Mouse (Mus musculus) heart, adult 2 months (tissue): ENCODE measurements around the gene Hip1r.

ENCODE experiments used
- CTCF ChIP-seq: fragments of 200-600 bp; IDR thresholded peaks from 2 replicates; pipeline ENCODE4 v1.8.1; 2022; ENCODE audit warnings: antibody characterized with exemption, mild to moderate bottlenecking, moderate library complexity
- EP300 ChIP-seq: fragments of 200-500 bp; IDR thresholded peaks from 2 replicates; pipeline ENCODE4 v1.6.1; 2011; ENCODE audit warnings: low read depth, low read length, control low read depth; ENCODE audit not compliant: insufficient read depth
- POLR2A ChIP-seq: fragments of 200-500 bp; IDR thresholded peaks from 2 replicates; pipeline ENCODE4 v1.6.1; 2011; ENCODE audit warnings: mild to moderate bottlenecking, low read depth, low read length, control low read depth; ENCODE audit not compliant: insufficient read depth

GRCm38 (mm10) chr5:123952365-123953045 lies 20.9 kb upstream of the Hip1r start:
- TF ChIP-seq POLR2A (no peak), CTCF (no peak), EP300 (no peak)
